Mouse (Mus musculus) embryonic facial prominence, embryonic 13.5 days (tissue): Measurements from ENCODE around the gene Elp5. TPM values are rescaled to one million over a fixed set of nuclear protein-coding genes. Genes with fewer than 3 reads are reported as not detected.
"Not testable (repeated sequence)": the region's sequence is repeated elsewhere in the genome, so short reads cannot be mapped to it uniquely, and the experiment has no call there.

ENCODE experiments used
- ATAC-seq: fragments of 200-750 bp; cut with Nextera tagmentation; 2 replicates; pipeline ENCODE4 v1.8.0; 2017; ENCODE audit warnings: low read depth; ENCODE audit not compliant: insufficient number of reproducible peaks, insufficient read depth, low FRiP score, low TSS enrichment
- H3K27ac ChIP-seq: fragments of 300-500 bp; sonication (generic); 2 replicates; pipeline ENCODE4 v1.5.1; 2015; ENCODE audit warnings: moderate library complexity, mild to moderate bottlenecking, inconsistent platforms
- H3K27me3 ChIP-seq: fragments of 300-500 bp; sonication (generic); 2 replicates; pipeline ENCODE4 v1.6.1; 2015; ENCODE audit warnings: mild to moderate bottlenecking, inconsistent platforms
- H3K36me3 ChIP-seq: fragments of 300-500 bp; sonication (generic); 2 replicates; pipeline ENCODE4 v1.6.1; 2015; ENCODE audit warnings: mild to moderate bottlenecking, inconsistent platforms
- H3K4me1 ChIP-seq: fragments of 300-500 bp; sonication (generic); 2 replicates; pipeline ENCODE4 v1.6.1; 2015; ENCODE audit warnings: inconsistent platforms
- H3K4me2 ChIP-seq: fragments of 300-500 bp; sonication (generic); 2 replicates; pipeline ENCODE4 v1.6.1; 2015; ENCODE audit warnings: moderate library complexity, mild to moderate bottlenecking, inconsistent platforms
- H3K4me3 ChIP-seq: fragments of 300-500 bp; sonication (generic); 2 replicates; pipeline ENCODE4 v1.5.1; 2015; ENCODE audit warnings: mild to moderate bottlenecking, inconsistent platforms
- H3K9ac ChIP-seq: fragments of 300-500 bp; sonication (generic); 2 replicates; pipeline ENCODE4 v1.6.1; 2015; ENCODE audit warnings: mild to moderate bottlenecking, inconsistent platforms
- H3K9me3 ChIP-seq: fragments of 300-500 bp; sonication (generic); 2 replicates; pipeline ENCODE4 v1.6.1; 2016; ENCODE audit warnings: inconsistent platforms
- WGBS: fragments of 180-500 bp; shearing (Covaris S2); methylation state at CpG from one replicate; pipeline ENCODE4 v1.1.7; 2015; ENCODE audit warnings: mixed read lengths; 5-methylcytosine and 5-hydroxymethylcytosine counted together
- polyA plus RNA-seq: library from polyadenylated mRNA; unstranded; fragments of >200 nt; fragmentation: Nextera tagmentation; extraction: Ambion mirVana; gene quantifications from 2 replicates; pipeline ENCODE4 v1.2.1, GENCODE M21; 2015

Elp5 gene
- polyA plus RNA-seq, 1 experiment from 2014 or later: 125 TPM

GRCm38 (mm10) chr11:70021264-70022132 is 39.2 kb upstream of the Elp5 start:
- Histone ChIP-seq H3K4me2 (peak overlapping the region; percentile 85), H3K27ac (peak overlapping the region; percentile 95), H3K27me3 (no peaks in the 10 kb centered on the region), H3K4me1 (peaks cover 84% of the 10 kb centered on the region), H3K9me3 (no peaks in the 10 kb centered on the region), H3K9ac (peak overlapping the region; percentile 88), H3K4me3 (peak overlapping the region; percentile 69), H3K36me3 (no peaks in the 10 kb centered on the region)
- peak; percentile 75 for ATAC-seq
- WGBS: 1% methylated on average over 40 of the region's 40 CpGs

- Histone ChIP-seq H3K27ac (peak overlapping the region; percentile 95), H3K27me3 (no peaks in the 10 kb centered on the region), H3K4me3 (peak overlapping the region; percentile 69), H3K9me3 (no peaks in the 10 kb centered on the region), H3K4me1 (peaks cover 77% of the 10 kb centered on the region), H3K36me3 (no peaks in the 10 kb centered on the region), H3K4me2 (peak overlapping the region; percentile 85), H3K9ac (peak overlapping the region; percentile 88)
- WGBS: 2% methylated on average over 8 of the region's 8 CpGs
- ATAC-seq: peak; percentile 66; the same call in 1 of the 2 replicates
Observed at GRCm38 (mm10) chr11:70020731-70021263, 38.5 kb upstream of the Elp5 start.

GRCm38 (mm10) chr11:70020022-70020631 is 37.8 kb upstream of the Elp5 start:
- Histone ChIP-seq H3K36me3 (no peaks in the 10 kb centered on the region), H3K9me3 (no peaks in the 10 kb centered on the region), H3K4me2 (peak overlapping the region; percentile 85), H3K9ac (peak overlapping the region; percentile 88), H3K27ac (peak overlapping the region; percentile 95), H3K4me3 (peak overlapping the region; percentile 69), H3K27me3 (no peaks in the 10 kb centered on the region), H3K4me1 (peaks cover 70% of the 10 kb centered on the region)
- ATAC-seq: no peak
- 9% methylated on average over 8 of the region's 8 CpGs for WGBS

GRCm38 (mm10) chr11:70019495-70020021 is 37.2 kb upstream of the Elp5 start:
- no peaks in the 10 kb centered on the region for H3K36me3 ChIP-seq
- no peak for ATAC-seq
- peak overlapping the region; percentile 85 for H3K4me2 ChIP-seq
- peaks cover 69% of the 10 kb centered on the region for H3K4me1 ChIP-seq
- no peaks in the 10 kb centered on the region for H3K9me3 ChIP-seq
- H3K4me3 ChIP-seq: peak overlapping the region; percentile 69
- WGBS: 0% methylated on average over 1 of the region's 2 CpGs
- H3K9ac ChIP-seq: peak overlapping the region; percentile 88
- no peaks in the 10 kb centered on the region for H3K27me3 ChIP-seq
- peak overlapping the region; percentile 95 for H3K27ac ChIP-seq

- ATAC-seq: no peak
- Histone ChIP-seq H3K9ac (peak overlapping the region; percentile 88), H3K27ac (peak overlapping the region; percentile 95), H3K4me2 (peak overlapping the region; percentile 85), H3K9me3 (no peaks in the 10 kb centered on the region), H3K36me3 (peaks cover 10% of the 10 kb centered on the region), H3K4me3 (peak overlapping the region; percentile 69), H3K27me3 (no peaks in the 10 kb centered on the region), H3K4me1 (peaks cover 64% of the 10 kb centered on the region)
- under 1% methylated on average over 24 of the region's 25 CpGs for whole genome bisulfite sequencing
Observed at GRCm38 (mm10) chr11:70018131-70018990, 36.0 kb upstream of the Elp5 start.

GRCm38 (mm10) chr11:70017199-70017767 is 35.0 kb upstream of the Elp5 start:
- WGBS: 30% methylated on average over 7 of the region's 7 CpGs
- no peak for ATAC-seq
- Histone ChIP-seq H3K9ac (peak overlapping the region; percentile 88), H3K27me3 (no peaks in the 10 kb centered on the region), H3K4me3 (peak overlapping the region; percentile 69), H3K36me3 (peaks cover 21% of the 10 kb centered on the region), H3K27ac (peak overlapping the region; percentile 95), H3K4me2 (peak overlapping the region; percentile 85), H3K4me1 (peaks cover 56% of the 10 kb centered on the region), H3K9me3 (no peaks in the 10 kb centered on the region)

- no peak for ATAC-seq
- H3K9ac ChIP-seq: peak within 1 kb of the TSS; percentile 88
- peak within 1 kb of the TSS; percentile 85 for H3K4me2 ChIP-seq
- H3K36me3 ChIP-seq: peaks cover 27% of the 10 kb centered on the region
- peak within 1 kb of the TSS; percentile 95 for H3K27ac ChIP-seq
- peaks cover 50% of the 10 kb centered on the region for H3K4me1 ChIP-seq
- no peaks in the 10 kb centered on the region for H3K27me3 ChIP-seq
- no peaks in the 10 kb centered on the region for H3K9me3 ChIP-seq
- H3K4me3 ChIP-seq: peak within 1 kb of the TSS; percentile 69
- WGBS: 68% methylated on average over 3 of the region's 3 CpGs
Observed at GRCm38 (mm10) chr11:70016669-70017068, 34.4 kb upstream of the Elp5 start, which contains the start of gene Dlg4. Gene Dlg4 (plus strand): TSS chr11:70016942.

- peaks cover 45% of the 10 kb centered on the region for H3K4me1 ChIP-seq
- H3K9me3 ChIP-seq, H3K27ac ChIP-seq, H3K4me3 ChIP-seq, ATAC-seq, H3K27me3 ChIP-seq, H3K9ac ChIP-seq, H3K4me2 ChIP-seq: not testable (repeated sequence)
- peaks cover 32% of the 10 kb centered on the region for H3K36me3 ChIP-seq
- WGBS: 67% methylated on average over 2 of the region's 2 CpGs
Observed at GRCm38 (mm10) chr11:70016177-70016576, 33.9 kb upstream of the Elp5 start.

- no peak overlapping the region for H3K27ac ChIP-seq
- 64% methylated on average over 6 of the region's 6 CpGs for WGBS
Observed at GRCm38 (mm10) chr11:70015677-70016076, 33.4 kb upstream of the Elp5 start.

GRCm38 (mm10) chr11:70014880-70015558 is 32.7 kb upstream of the Elp5 start, which contains the start of gene Acadvl:
Gene Acadvl (minus strand): TSS chr11:70015411.
- Histone ChIP-seq H3K4me1 (peaks cover 34% of the 10 kb centered on the region), H3K9ac (peak within 1 kb of the TSS; percentile 84), H3K4me3 (peak within 1 kb of the TSS; percentile 65), H3K27ac (peak within 1 kb of the TSS; percentile 72), H3K9me3 (no peaks in the 10 kb centered on the region), H3K4me2 (peak within 1 kb of the TSS; percentile 85), H3K27me3 (no peaks in the 10 kb centered on the region), H3K36me3 (peaks cover 44% of the 10 kb centered on the region)
- peak; percentile 64 for ATAC-seq
- whole genome bisulfite sequencing: under 1% methylated on average over 35 of the region's 35 CpGs

More at GRCm38 (mm10) chr11:70015677-70016076, 33.4 kb upstream of the Elp5 start:
- Histone ChIP-seq H3K4me1 (peaks cover 41% of the 10 kb centered on the region), H3K36me3 (peaks cover 37% of the 10 kb centered on the region), H3K4me2 (peak overlapping the region; percentile 85), H3K9me3 (no peaks in the 10 kb centered on the region), H3K9ac (no peak overlapping the region), H3K4me3 (peak overlapping the region; percentile 65; the same call in 1 of the 2 replicates), H3K27me3 (no peaks in the 10 kb centered on the region)
- no peak for ATAC-seq
